Mouse (Mus musculus) neural tube, embryonic 11.5 days (tissue): Measurements from ENCODE around the gene Btbd17. TPM values are rescaled to one million over a fixed set of nuclear protein-coding genes. Genes with fewer than 3 reads are reported as not detected.

ENCODE experiments used
- ATAC-seq: fragments of 200-750 bp; cut with Nextera tagmentation; 2 replicates; pipeline ENCODE4 v1.8.0; 2017; ENCODE audit warnings: moderate number of reproducible peaks, mild to moderate bottlenecking, moderate TSS enrichment, moderate library complexity; ENCODE audit not compliant: insufficient read depth, low FRiP score, low TSS enrichment
- DNase-seq: peaks from one replicate; pipeline ENCODE4 v3.0.0-alpha.2; 2015; ENCODE audit warnings: low spot score
- H3K27ac ChIP-seq: fragments of 300-500 bp; sonication (generic); 2 replicates; pipeline ENCODE4 v1.5.1; 2014; ENCODE audit warnings: low read depth, mild to moderate bottlenecking, low read length
- H3K27me3 ChIP-seq: fragments of 300-500 bp; sonication (generic); 2 replicates; pipeline ENCODE4 v1.6.1; 2014; ENCODE audit warnings: mild to moderate bottlenecking, low read length, mixed read lengths; ENCODE audit not compliant: control insufficient read depth, insufficient read depth
- H3K36me3 ChIP-seq: fragments of 300-500 bp; sonication (generic); 2 replicates; pipeline ENCODE4 v1.6.1; 2014; ENCODE audit warnings: mild to moderate bottlenecking, low read length, moderate library complexity, mixed read lengths; ENCODE audit not compliant: control insufficient read depth, insufficient read depth
- H3K4me1 ChIP-seq: fragments of 300-500 bp; sonication (generic); 2 replicates; pipeline ENCODE4 v1.6.1; 2014; ENCODE audit warnings: low read length, mixed read lengths; ENCODE audit not compliant: control insufficient read depth, insufficient read depth
- H3K4me2 ChIP-seq: fragments of 300-500 bp; sonication (generic); 2 replicates; pipeline ENCODE4 v1.6.1; 2014; ENCODE audit warnings: low read depth, mild to moderate bottlenecking, moderate library complexity
- H3K4me3 ChIP-seq: fragments of 300-500 bp; sonication (generic); 2 replicates; pipeline ENCODE4 v1.5.1; 2014; ENCODE audit warnings: low read depth, low read length
- H3K9ac ChIP-seq: fragments of 300-500 bp; sonication (generic); 2 replicates; pipeline ENCODE4 v1.6.1; 2014; ENCODE audit warnings: mild to moderate bottlenecking, low read length
- H3K9me3 ChIP-seq: fragments of 300-500 bp; sonication (generic); 2 replicates; pipeline ENCODE4 v1.6.1; 2016; ENCODE audit warnings: low read length; ENCODE audit not compliant: control insufficient read depth
- WGBS: fragments of 180-500 bp; shearing (Covaris S2); extraction: QIAGEN DNeasy Blood & Tissue Kit; methylation state at CpG from one replicate; pipeline ENCODE4 v1.1.7; 2014; 5-methylcytosine and 5-hydroxymethylcytosine counted together
- polyA plus RNA-seq: library from polyadenylated mRNA; unstranded; fragments of >200 nt; fragmentation: Nextera tagmentation; extraction: Ambion mirVana; gene quantifications from 2 replicates; pipeline ENCODE4 v1.2.1, GENCODE M21; 2014

Btbd17 gene
- polyA plus RNA-seq, 1 experiment from 2014 or later: 51.5 TPM

DNA sequence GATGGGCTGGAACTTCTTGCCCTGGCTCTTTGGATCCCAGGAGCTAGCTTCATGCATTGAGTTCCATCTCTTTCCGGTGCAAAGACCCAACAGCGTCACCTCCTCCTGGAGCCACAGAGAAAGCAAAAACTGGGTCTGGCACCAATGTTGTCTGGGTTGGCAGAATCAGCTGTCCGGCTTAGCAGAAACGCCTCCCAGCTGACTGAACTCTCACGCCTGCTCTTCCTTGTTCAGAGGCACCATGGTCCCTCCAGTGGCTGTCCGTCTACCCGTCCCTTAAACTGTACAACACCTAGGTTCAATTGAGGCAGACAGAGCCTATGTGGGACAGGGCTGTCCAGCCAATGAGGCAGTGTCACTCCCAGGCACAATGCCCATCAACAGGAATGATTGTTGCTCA lies 1.4 kb upstream of the Btbd17 start:
- ATAC-seq (no peak), DNase-seq (no peak)
- Histone ChIP-seq H3K9ac (no peak overlapping the region), H3K4me2 (no peak overlapping the region), H3K9me3 (no peaks in the 10 kb centered on the region), H3K4me1 (peaks cover 31% of the 10 kb centered on the region), H3K27ac (0 out of 2 replicates have a peak overlapping the region, but pooled peaks have one; percentile 10), H3K27me3 (peaks cover 12% of the 10 kb centered on the region), H3K36me3 (no peaks in the 10 kb centered on the region), H3K4me3 (no peak overlapping the region)
- 94% methylated on average over 7 of the region's 7 CpGs for WGBS

- 0% methylated on average over 7 of the region's 7 CpGs for WGBS
- Histone ChIP-seq H3K9ac (peak overlapping the region; percentile 64), H3K4me3 (peak overlapping the region; percentile 18), H3K36me3 (no peaks in the 10 kb centered on the region), H3K4me1 (peaks cover 38% of the 10 kb centered on the region), H3K9me3 (no peaks in the 10 kb centered on the region), H3K27ac (peak overlapping the region; percentile 98), H3K4me2 (peak overlapping the region; percentile 85), H3K27me3 (peaks cover 29% of the 10 kb centered on the region)
- DNase-seq (peak; percentile 90), ATAC-seq (peak; percentile 79)
These were observed 456 bp downstream of the Btbd17 start for GRCm38 (mm10) chr11:114795231-114795746.

- 29% methylated on average over 4 of the region's 4 CpGs for WGBS
- Histone ChIP-seq H3K27me3 (peaks cover 34% of the 10 kb centered on the region), H3K9ac (peak overlapping the region; percentile 64), H3K27ac (peak overlapping the region; percentile 98), H3K9me3 (no peaks in the 10 kb centered on the region), H3K4me2 (peak overlapping the region; percentile 85), H3K4me3 (peak overlapping the region; percentile 18), H3K36me3 (no peaks in the 10 kb centered on the region), H3K4me1 (peaks cover 39% of the 10 kb centered on the region)
- ATAC-seq: no peak; the same call in 1 of the 2 replicates
- DNase-seq: no peak
These were observed 1.1 kb downstream of the Btbd17 start for GRCm38 (mm10) chr11:114794691-114795090.

GRCm38 (mm10) chr11:114793868-114794545 lies 1.7 kb downstream of the Btbd17 start:
- ATAC-seq: no peak
- Histone ChIP-seq H3K4me2 (peak overlapping the region; percentile 85), H3K9ac (peak overlapping the region; percentile 31), H3K27me3 (peaks cover 39% of the 10 kb centered on the region), H3K27ac (peak overlapping the region; percentile 98), H3K4me3 (peak overlapping the region; percentile 21), H3K9me3 (no peaks in the 10 kb centered on the region), H3K4me1 (peaks cover 45% of the 10 kb centered on the region), H3K36me3 (no peaks in the 10 kb centered on the region)
- DNase-seq: no peak
- WGBS: 62% methylated on average over 19 of the region's 19 CpGs

GRCm38 (mm10) chr11:114792931-114793494 lies 2.7 kb downstream of the Btbd17 start:
- Histone ChIP-seq H3K36me3 (no peaks in the 10 kb centered on the region), H3K4me1 (peaks cover 45% of the 10 kb centered on the region), H3K4me2 (peak overlapping the region; percentile 85), H3K27ac (no peak overlapping the region), H3K9me3 (no peaks in the 10 kb centered on the region), H3K4me3 (peak overlapping the region; percentile 8; the same call in 1 of the 2 replicates), H3K9ac (peak overlapping the region; percentile 18; the same call in 1 of the 2 replicates), H3K27me3 (peaks cover 39% of the 10 kb centered on the region)
- DNase-seq (no peak), ATAC-seq (no peak)
- 49% methylated on average over 5 of the region's 5 CpGs for WGBS

DNA sequence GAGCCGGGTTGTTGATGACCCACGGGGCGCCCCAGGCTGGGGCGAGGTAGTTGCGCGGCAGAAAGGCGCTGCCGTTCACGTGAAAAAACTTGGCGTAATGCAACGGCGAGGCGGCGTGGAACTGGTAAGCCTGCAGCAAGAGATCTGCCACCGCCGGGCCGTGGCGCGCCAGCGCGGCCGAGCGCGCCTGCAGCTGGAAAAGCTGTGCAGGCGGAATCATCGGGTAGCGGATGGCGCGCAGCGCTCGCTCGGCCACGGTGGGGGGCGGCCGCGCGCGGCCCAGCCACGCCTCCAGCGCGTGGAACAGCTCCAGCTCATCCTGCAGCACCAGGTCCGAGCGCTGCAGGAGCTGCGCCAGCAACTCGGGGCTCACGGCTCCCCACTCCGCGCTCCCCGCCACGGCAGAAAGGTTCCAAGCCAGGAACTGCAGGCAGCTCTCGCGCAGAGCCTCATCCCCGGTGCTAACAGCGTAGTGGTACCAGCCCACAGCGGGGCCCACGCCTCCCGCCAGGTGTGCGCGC lies 3.8 kb downstream of the Btbd17 start:
- peak overlapping the region; percentile 44 for H3K4me3 ChIP-seq
- H3K4me2 ChIP-seq: peak overlapping the region; percentile 85
- peak; percentile 71 for DNase-seq
- 0 out of 2 replicates have a peak overlapping the region, but pooled peaks have one; percentile 23 for H3K27ac ChIP-seq
- no peak for ATAC-seq
- H3K4me1 ChIP-seq: peaks cover 45% of the 10 kb centered on the region
- peaks cover 47% of the 10 kb centered on the region for H3K27me3 ChIP-seq
- WGBS: under 1% methylated on average over 56 of the region's 59 CpGs
- no peaks in the 10 kb centered on the region for H3K9me3 ChIP-seq
- H3K9ac ChIP-seq: peak overlapping the region; percentile 50
- H3K36me3 ChIP-seq: no peaks in the 10 kb centered on the region

DNA sequence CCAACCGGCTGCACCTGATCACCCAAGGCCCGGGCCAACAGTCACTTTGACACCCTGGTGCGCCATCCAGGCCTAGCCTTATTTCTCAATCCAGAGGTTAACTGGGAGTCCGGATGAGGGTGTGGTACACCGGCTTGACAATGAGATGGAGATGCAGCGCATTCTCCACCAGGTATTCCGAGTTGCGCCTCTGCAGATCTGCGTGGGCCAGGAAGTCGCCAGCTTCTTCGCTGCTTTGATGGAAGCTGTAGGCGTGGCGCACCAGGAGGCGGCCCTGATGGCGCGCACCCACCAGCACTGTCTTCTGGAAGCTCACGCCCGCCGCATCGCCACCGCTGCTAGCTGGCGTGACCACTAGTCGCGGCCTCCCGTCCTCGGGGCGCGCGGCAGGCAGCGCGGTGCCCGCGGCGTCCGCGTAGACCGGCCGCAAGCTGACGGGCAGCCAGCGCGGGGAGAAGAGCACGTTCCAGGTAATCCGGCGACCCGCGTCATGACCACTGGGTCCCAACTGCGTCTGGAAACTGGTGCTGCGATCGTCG lies 4.3 kb downstream of the Btbd17 start:
- H3K9me3 ChIP-seq: no peaks in the 10 kb centered on the region
- H3K27me3 ChIP-seq: peaks cover 52% of the 10 kb centered on the region
- H3K4me1 ChIP-seq: peaks cover 47% of the 10 kb centered on the region
- H3K36me3 ChIP-seq: no peaks in the 10 kb centered on the region
- 3% methylated on average over 50 of the region's 50 CpGs for WGBS
- DNase-seq (peak; percentile 37), ATAC-seq (no peak)
- peak overlapping the region; percentile 50 for H3K9ac ChIP-seq
- H3K4me2 ChIP-seq: peak overlapping the region; percentile 85
- peak overlapping the region; percentile 44 for H3K4me3 ChIP-seq
- no peak overlapping the region for H3K27ac ChIP-seq

- H3K4me3 ChIP-seq: peak overlapping the region; percentile 44
- DNase-seq (peak; percentile 47), ATAC-seq (no peak)
- no peaks in the 10 kb centered on the region for H3K36me3 ChIP-seq
- peak overlapping the region; percentile 85 for H3K4me2 ChIP-seq
- whole genome bisulfite sequencing: 21% methylated on average over 4 of the region's 4 CpGs
- H3K9ac ChIP-seq: no peak overlapping the region
- peaks cover 46% of the 10 kb centered on the region for H3K4me1 ChIP-seq
- peaks cover 56% of the 10 kb centered on the region for H3K27me3 ChIP-seq
- H3K9me3 ChIP-seq: no peaks in the 10 kb centered on the region
- H3K27ac ChIP-seq: no peak overlapping the region
These were observed 4.9 kb downstream of the Btbd17 start for GRCm38 (mm10) chr11:114790841-114791240.
